Mouse (Mus musculus) heart, embryonic 12.5 days (tissue): ENCODE data around the gene Fam222b. TPM values are rescaled to one million over a fixed set of nuclear protein-coding genes. Genes with fewer than 3 reads are reported as not detected.
A peak's percentile ranks its signal among the peaks of the same experiment; 100 is the strongest.

Experiments used
- ATAC-seq: fragments of 200-750 bp; cut with Nextera tagmentation; 2 replicates; pipeline ENCODE4 v1.8.0; 2017; ENCODE audit warnings: moderate TSS enrichment, moderate library complexity; ENCODE audit not compliant: insufficient number of reproducible peaks, low FRiP score
- H3K27ac ChIP-seq: fragments of 300-500 bp; sonication (generic); 2 replicates; pipeline ENCODE4 v1.5.1; 2016; ENCODE audit warnings: mild to moderate bottlenecking, moderate library complexity; ENCODE audit not compliant: poor library complexity, severe bottlenecking
- H3K27me3 ChIP-seq: fragments of 300-500 bp; sonication (generic); replicated peaks from 2 replicates; pipeline ENCODE4 v1.6.1; 2016; ENCODE audit warnings: mild to moderate bottlenecking, moderate library complexity
- H3K36me3 ChIP-seq: fragments of 300-500 bp; sonication (generic); 2 replicates; pipeline ENCODE4 v1.6.1; 2016; ENCODE audit warnings: mild to moderate bottlenecking, moderate library complexity
- H3K4me1 ChIP-seq: fragments of 300-500 bp; sonication (generic); replicated peaks from 2 replicates; pipeline ENCODE4 v1.6.1; 2016; ENCODE audit warnings: mild to moderate bottlenecking
- H3K4me2 ChIP-seq: fragments of 300-500 bp; sonication (generic); 2 replicates; pipeline ENCODE4 v1.6.1; 2016; ENCODE audit warnings: mild to moderate bottlenecking, moderate library complexity
- H3K4me3 ChIP-seq: fragments of 300-500 bp; sonication (generic); 2 replicates; pipeline ENCODE4 v1.5.1; 2016; ENCODE audit warnings: mild to moderate bottlenecking
- H3K9ac ChIP-seq: fragments of 300-500 bp; sonication (generic); 2 replicates; pipeline ENCODE4 v1.6.1; 2016; ENCODE audit warnings: mild to moderate bottlenecking, moderate library complexity
- H3K9me3 ChIP-seq: fragments of 300-500 bp; sonication (generic); replicated peaks from 2 replicates; pipeline ENCODE4 v1.6.1; 2016; ENCODE audit warnings: mild to moderate bottlenecking, moderate library complexity
- WGBS: fragments of 180-500 bp; shearing (Covaris S2); methylation state at CpG from one replicate; pipeline ENCODE4 v1.1.7; 2016; 5-methylcytosine and 5-hydroxymethylcytosine counted together
- polyA plus RNA-seq: library from polyadenylated mRNA; unstranded; fragments of >200 nt; fragmentation: Nextera tagmentation; extraction: Ambion mirVana; gene quantifications from 2 replicates; pipeline ENCODE4 v1.2.1, GENCODE M21; 2016

Fam222b gene
- polyA plus RNA-seq, 1 experiment from 2014 or later = 22.6 TPM

DNA sequence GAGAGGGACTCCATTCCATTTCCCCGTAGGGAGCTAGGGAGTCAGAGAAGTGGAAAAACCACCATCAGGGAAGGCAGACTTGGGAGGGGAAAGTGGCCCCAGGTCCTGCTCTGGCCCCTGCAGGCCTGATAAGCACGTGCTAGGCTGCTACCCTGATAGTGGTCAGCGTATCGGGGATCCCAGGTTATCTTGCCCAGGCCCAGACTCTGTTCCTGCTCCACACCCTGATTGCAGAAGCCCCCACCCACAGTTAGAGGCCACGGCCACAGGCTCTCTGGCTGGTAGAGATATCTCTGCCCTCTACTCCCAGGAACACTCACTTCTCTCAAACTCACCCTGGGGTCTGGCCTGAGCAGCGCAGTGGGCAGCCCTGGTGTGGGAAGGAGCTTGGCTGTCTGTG is 24.8 kb upstream of the Fam222b start:
- Histone ChIP-seq H3K4me3 (no peak overlapping the region), H3K4me1 (peaks cover 15% of the 10 kb centered on the region), H3K9ac (no peak overlapping the region), H3K27me3 (no peaks in the 10 kb centered on the region), H3K9me3 (no peaks in the 10 kb centered on the region), H3K36me3 (peaks cover 29% of the 10 kb centered on the region), H3K27ac (peak overlapping the region; percentile 39), H3K4me2 (peak overlapping the region; percentile 22; the same call in 1 of the 2 replicates)
- 26% methylated on average over 6 of the region's 6 CpGs for WGBS
- peak; percentile 84 for ATAC-seq

DNA sequence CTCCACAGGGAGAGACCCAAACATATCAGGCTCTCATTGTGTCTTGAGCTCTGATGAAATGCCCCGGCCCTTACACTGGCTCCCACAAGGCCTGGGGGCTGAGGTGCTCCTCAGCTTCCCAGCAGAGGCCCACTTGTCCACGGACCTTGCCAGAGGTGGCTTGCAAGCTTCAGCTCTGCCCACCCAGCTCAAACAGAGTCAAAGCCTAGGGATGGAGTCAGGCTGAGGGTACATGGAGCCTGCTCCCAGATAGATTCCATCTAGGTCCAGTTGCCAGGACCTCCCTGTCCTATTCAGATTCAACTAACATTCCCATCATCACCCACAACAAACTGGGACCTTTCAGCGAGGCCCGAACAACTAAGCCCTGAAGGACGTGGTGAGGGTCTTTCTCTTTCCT is 22.5 kb upstream of the Fam222b start:
- 51% methylated on average over 5 of the region's 5 CpGs for WGBS
- Histone ChIP-seq H3K4me2 (peak overlapping the region; percentile 48; the same call in 1 of the 2 replicates), H3K9ac (0 out of 2 replicates have a peak overlapping the region, but pooled peaks have one; percentile 11)

DNA sequence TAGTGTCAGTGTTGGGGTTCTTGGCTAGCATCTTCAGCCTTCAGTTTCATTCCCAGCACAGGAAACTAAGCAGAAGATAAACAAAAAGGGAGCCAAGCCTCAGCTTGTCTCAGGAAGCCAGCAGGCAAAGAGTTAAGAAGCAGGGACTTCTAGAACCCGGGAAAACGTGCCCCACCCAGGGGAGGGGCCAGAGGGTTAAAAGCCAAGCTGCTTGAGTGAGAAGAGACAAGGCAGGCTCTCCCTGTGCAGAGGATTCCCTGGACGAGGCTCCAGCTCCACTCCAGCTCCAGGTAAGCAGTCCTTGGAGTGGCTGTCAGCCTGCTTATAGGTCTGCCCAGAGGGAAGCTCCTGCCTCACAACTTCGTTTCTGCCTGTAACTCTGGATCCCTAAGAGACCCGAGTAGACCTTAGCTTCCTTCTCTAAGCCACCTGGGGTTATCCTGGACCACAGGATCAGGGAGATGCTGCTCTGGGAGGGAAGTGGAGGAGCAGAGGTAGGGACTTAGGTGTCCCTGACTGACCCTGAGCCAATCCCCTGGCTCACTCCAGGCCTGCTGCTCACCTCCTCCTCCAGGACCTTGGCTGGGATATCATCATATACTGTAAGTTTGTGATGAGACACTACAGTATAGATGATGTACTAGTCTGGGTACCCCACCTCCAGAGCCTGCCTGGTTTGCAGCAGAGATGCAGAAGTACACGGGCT is 21.9 kb upstream of the Fam222b start:
- Histone ChIP-seq H3K9ac (peak overlapping the region; percentile 52), H3K27me3 (no peaks in the 10 kb centered on the region), H3K4me2 (peak overlapping the region; percentile 48), H3K4me1 (peaks cover 15% of the 10 kb centered on the region), H3K27ac (peak overlapping the region; percentile 72), H3K9me3 (no peaks in the 10 kb centered on the region), H3K4me3 (peak overlapping the region; percentile 31), H3K36me3 (peaks cover 57% of the 10 kb centered on the region)
- ATAC-seq = peak; percentile 55; the same call in 1 of the 2 replicates
- WGBS = 20% methylated on average over 6 of the region's 6 CpGs

More for the DNA sequence above, 22.5 kb upstream of the Fam222b start:
- Histone ChIP-seq H3K4me3 (peak overlapping the region; percentile 31), H3K4me1 (peaks cover 15% of the 10 kb centered on the region), H3K36me3 (peaks cover 51% of the 10 kb centered on the region), H3K9me3 (no peaks in the 10 kb centered on the region), H3K27me3 (no peaks in the 10 kb centered on the region), H3K27ac (peak overlapping the region; percentile 72)
- ATAC-seq = no peak

DNA sequence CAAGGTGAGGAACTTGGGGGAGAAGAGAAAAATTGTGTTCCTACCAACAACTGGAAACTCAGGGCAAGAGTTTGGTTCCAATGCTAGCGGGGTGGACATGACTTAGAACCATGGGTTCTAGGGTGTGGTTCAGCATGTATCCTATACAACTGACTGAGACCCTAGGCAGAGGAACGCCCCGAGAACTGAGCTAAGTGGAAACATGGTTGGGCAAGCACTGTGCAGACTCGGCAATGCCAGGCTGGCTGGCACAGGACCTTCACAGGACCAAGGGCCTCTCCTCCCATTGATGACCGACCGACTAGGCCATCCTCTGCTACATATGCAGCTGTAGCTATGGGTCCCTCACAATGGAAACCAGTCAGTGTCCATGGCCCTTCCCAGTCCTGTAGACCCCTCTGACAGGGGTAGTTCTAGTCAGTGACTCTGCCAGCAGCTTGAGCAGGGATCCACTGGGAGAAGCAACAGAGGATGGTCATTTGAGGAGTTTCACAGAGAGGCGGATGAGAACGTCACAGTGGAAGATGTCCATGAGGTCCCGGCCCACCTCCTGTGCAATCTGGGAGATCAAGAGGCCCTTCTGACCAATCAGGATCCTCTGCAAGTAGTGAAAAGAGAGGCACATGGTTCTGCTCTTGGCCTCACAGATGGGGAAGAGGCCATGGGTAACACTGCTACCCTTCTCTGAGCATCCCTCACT is 20.7 kb upstream of the Fam222b start:
- peak overlapping the region; percentile 3; the same call in 1 of the 2 replicates for H3K27ac ChIP-seq
- ATAC-seq = peak; percentile 16; the same call in 1 of the 2 replicates
- H3K9me3 ChIP-seq = no peaks in the 10 kb centered on the region
- H3K4me3 ChIP-seq = peak overlapping the region; percentile 14
- no peaks in the 10 kb centered on the region for H3K27me3 ChIP-seq
- 87% methylated on average over 9 of the region's 9 CpGs for WGBS
- peaks cover 15% of the 10 kb centered on the region for H3K4me1 ChIP-seq
- peaks cover 64% of the 10 kb centered on the region for H3K36me3 ChIP-seq
- H3K9ac ChIP-seq = no peak overlapping the region
- H3K4me2 ChIP-seq = peak overlapping the region; percentile 16

DNA sequence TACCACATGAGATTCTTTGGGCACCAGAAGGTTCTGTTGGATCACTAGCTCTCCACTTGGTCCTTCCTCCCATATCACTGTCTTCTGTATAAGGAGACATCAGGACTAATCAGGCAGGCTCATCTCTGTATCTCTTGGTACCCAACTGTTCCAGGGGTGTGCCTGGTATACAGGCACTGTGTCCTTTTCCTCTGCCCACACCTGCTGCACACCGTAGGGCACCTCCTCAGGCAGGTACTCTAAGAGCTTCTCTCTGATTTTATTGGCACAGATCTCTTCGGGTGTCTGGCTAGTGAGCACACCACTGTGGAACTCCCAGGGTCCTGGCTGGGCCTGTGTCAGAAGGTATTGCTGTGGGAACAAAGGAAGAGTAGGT is 20.2 kb upstream of the Fam222b start:
- no peak for ATAC-seq
- peaks cover 19% of the 10 kb centered on the region for H3K4me1 ChIP-seq
- H3K36me3 ChIP-seq = peaks cover 64% of the 10 kb centered on the region
- no peaks in the 10 kb centered on the region for H3K9me3 ChIP-seq
- H3K27ac ChIP-seq = peak overlapping the region; percentile 24; the same call in 1 of the 2 replicates
- H3K4me2 ChIP-seq = peak overlapping the region; percentile 16
- H3K27me3 ChIP-seq = no peaks in the 10 kb centered on the region
- WGBS = 71% methylated on average over 2 of the region's 2 CpGs
- H3K9ac ChIP-seq = no peak overlapping the region
- H3K4me3 ChIP-seq = peak overlapping the region; percentile 14; the same call in 1 of the 2 replicates

DNA sequence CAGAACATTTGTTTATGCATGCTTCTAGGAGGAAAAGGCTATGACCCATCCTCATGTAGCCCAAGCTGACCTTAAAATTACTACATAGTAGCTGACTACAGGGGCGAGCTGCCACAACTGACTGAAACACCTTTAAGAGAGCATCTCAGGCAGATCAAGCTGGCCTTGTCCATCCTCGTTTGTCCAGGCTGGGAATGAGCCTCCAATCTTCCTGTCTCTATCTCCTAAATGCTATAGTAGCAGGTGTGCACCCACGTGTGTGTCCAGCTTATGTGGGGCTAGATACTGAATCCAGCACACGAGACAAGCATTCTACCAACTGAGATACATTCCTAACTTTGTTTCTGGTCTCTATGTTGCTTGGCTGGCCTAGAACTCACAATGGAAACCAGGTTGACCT is 19.8 kb upstream of the Fam222b start:
- H3K4me1 ChIP-seq = peaks cover 18% of the 10 kb centered on the region
- H3K4me3 ChIP-seq = no peak overlapping the region
- 86% methylated on average over 4 of the region's 4 CpGs for WGBS

DNA sequence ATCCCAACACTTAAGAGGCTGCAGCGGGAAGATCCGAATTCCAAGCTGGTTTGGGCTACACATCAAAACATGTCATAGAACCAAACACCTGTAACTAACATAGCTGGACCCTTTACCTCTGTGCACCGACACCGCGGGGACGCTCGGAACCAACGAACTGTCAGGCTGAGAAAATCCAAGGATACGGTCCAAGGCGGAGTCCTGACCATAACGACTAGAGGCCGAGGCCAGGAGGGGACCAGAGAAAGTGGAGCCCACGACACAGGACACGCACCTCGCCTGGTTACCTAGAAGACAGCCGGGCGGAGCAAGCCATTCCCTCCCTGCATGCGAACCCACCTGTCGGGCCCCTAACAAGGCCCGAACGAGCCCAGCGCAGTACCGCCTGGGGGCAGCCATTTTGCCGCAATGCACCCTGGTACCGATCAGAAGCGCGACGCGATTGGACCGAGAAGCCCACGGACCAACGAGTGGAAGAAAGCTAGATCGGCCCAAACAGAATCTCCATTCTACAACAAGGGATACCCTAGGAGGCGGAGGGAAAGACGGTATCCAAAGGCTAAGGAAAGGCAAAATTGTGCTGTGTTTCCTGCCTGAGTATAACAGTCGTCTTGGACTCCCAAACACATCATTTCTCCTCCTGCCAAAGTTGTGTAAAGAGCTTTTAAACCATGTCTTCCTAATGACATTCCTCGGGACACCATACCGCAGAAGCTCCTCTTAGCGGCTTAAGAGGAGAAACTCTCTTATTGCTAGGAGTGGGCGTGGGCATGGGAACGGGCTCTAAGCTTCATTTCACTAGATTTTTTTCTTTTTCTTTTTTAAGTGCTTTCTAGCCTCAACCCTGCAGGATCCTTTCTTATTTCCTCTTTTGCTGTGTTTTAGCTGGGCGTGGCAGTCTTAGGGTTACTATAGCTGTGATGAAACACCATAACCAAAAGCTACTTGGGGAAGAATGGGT is 14.2 kb upstream of the Fam222b start, which contains the start of gene Eral1:
Eral1 (minus strand) TSS at position 423 of the 961 bp plus-strand sequence.
- WGBS = 1% methylated on average over 42 of the region's 42 CpGs
- peaks cover 28% of the 10 kb centered on the region for H3K36me3 ChIP-seq
- peak; percentile 83 for ATAC-seq
- H3K4me2 ChIP-seq = peak within 1 kb of the TSS; percentile 77
- peak within 1 kb of the TSS; percentile 48; the same call in 1 of the 2 replicates for H3K27ac ChIP-seq
- peaks cover 19% of the 10 kb centered on the region for H3K4me1 ChIP-seq
- H3K27me3 ChIP-seq = no peaks in the 10 kb centered on the region
- H3K9ac ChIP-seq = peak within 1 kb of the TSS; percentile 84
- H3K9me3 ChIP-seq = no peaks in the 10 kb centered on the region
- H3K4me3 ChIP-seq = peak within 1 kb of the TSS; percentile 85

More for the DNA sequence above, 19.8 kb upstream of the Fam222b start:
- Histone ChIP-seq H3K27ac (no peak overlapping the region), H3K9me3 (no peaks in the 10 kb centered on the region), H3K4me2 (peak overlapping the region; percentile 16), H3K27me3 (no peaks in the 10 kb centered on the region), H3K36me3 (peaks cover 64% of the 10 kb centered on the region), H3K9ac (no peak overlapping the region)
- no peak for ATAC-seq

DNA sequence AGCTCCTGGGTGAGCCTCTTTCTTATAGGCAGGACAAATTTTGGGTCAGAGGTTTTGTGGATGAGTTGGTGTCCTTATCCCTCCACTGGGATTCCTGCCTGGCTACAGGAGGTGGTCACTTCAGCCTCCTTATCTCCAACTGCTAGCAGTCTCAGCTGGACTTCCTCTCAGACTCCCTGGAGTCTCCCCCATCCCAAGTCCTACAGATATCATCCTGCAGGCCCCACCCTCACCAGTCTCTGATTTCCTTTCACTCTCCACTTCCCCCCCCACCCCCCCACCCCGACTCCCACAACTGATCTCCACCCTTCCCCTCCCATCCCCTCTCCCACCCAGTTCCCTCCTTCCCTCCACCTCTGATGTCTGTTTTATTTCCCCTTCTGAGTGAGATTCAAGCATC is 10.9 kb upstream of the Fam222b start:
- H3K9ac ChIP-seq = no peak overlapping the region
- no peak for ATAC-seq
- no peaks in the 10 kb centered on the region for H3K36me3 ChIP-seq
- H3K27ac ChIP-seq = no peak overlapping the region; the same call in 1 of the 2 replicates
- H3K27me3 ChIP-seq = no peaks in the 10 kb centered on the region
- no peak overlapping the region for H3K4me2 ChIP-seq
- no peaks in the 10 kb centered on the region for H3K9me3 ChIP-seq
- peaks cover 19% of the 10 kb centered on the region for H3K4me1 ChIP-seq
- H3K4me3 ChIP-seq = no peak overlapping the region
- 6% methylated on average over 1 of the region's 1 CpGs for WGBS

DNA sequence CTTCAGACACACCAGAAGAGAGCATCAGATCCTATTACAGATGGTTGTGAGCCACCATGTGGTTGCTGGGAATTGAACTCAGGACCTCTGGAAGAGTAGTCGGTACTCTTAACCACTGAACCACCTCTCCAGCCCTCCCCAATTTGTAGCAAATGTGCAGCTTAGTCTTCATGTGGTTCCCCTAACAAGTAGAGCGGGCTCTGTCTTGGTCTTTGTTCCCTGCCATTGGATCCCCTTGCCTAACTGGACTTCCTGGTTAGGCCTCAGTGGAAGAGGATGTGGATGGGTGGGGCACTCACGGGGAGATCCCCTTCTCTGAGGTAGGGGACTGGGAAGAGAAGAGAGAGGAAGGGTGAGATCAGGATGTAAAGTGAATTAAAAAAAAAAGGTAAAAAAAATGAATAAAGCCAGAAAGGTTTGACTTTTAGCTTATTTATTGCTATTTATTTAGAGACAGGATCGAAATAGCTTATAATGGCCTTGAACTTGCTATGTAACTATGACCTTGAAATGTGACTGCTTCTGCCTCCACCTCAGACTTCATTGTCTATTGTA is 7.5 kb upstream of the Fam222b start:
- WGBS = 80% methylated on average over 4 of the region's 4 CpGs
- peaks cover 6% of the 10 kb centered on the region; the same call in 1 of the 2 replicates for H3K4me1 ChIP-seq
- no peaks in the 10 kb centered on the region for H3K27me3 ChIP-seq
- no peak overlapping the region for H3K4me2 ChIP-seq
- ATAC-seq = no peak
- no peak overlapping the region for H3K27ac ChIP-seq
- H3K9ac ChIP-seq = no peak overlapping the region
- H3K4me3 ChIP-seq = no peak overlapping the region
- no peaks in the 10 kb centered on the region for H3K36me3 ChIP-seq
- no peaks in the 10 kb centered on the region for H3K9me3 ChIP-seq

DNA sequence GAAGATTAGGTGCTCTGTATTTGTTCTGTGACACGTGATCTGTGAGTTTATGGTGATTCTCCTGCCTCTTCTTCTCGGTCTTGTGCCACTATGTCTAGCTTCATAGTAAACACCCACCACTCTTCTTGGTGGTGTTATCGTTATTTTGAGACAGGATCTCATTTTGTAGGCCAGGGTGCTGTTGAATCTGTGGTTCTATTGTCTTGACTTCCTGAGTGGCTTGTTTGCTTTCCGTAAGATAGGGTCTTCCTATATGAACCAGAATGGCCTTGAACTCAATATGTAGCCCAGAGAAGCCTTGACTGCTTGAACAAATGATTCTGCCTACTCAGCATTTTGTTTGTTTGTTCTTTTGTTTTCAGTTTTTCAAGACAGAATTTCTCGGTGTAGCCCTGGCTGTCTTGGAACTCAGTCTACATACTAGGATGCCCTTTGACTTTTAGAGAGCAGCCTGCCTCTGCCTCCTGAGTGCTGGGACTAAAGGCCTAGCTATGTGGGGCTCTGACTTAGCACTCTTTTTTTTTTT is 6.6 kb upstream of the Fam222b start:
- Histone ChIP-seq H3K9ac (no peak overlapping the region), H3K4me3 (no peak overlapping the region), H3K27ac (no peak overlapping the region), H3K4me2 (no peak overlapping the region), H3K36me3 (no peaks in the 10 kb centered on the region), H3K4me1 (peaks cover 6% of the 10 kb centered on the region; the same call in 1 of the 2 replicates), H3K27me3 (no peaks in the 10 kb centered on the region), H3K9me3 (no peaks in the 10 kb centered on the region)
- ATAC-seq = no peak
- 62% methylated on average over 5 of the region's 5 CpGs for WGBS
